11 mouse cellular contexts compared by ENCODE assay signal in the genomic region with DNA sequence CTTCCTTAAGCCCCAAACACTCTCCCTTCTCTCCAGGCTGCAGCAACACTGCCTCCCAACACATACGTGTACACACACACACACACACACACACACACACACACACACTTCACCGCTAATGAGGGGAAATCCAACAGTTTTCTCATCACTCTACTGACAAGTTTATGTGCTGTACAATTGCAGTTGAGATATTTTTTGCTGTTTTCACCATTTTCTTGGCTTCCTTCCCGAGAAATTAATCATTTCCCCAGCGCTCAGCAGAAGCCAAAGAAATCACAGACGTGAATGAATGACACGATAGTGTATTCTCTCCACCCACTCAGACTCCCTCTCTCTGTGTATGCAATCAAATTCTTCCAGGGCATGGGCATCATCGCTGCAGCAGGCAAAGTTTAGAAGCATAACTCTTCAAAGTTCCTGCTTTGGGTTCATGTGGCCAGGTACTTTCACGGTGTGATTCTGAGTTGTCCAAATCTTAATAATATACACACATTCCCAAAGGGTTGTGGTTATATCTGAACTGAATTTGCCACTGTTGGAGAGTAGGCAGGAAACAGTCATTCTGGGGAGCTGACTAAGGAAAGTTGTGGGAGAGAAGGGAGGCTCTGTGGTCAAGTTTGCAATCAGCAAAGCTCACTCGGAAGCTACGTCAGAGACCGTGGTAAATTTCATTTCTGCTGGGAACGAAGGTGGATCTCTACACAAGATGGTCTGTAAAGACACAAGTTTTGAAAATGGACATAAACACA.
DNase-seq lines count a peak whose midpoint lies in the region; ATAC-seq and TF ChIP-seq lines count a peak whose summit lies in the region.
"Had no signal": no experiment of that assay in that cellular context is flagged by ENCODE, and none has a peak within 500 bp of the region (broad histone marks: within the 10 kb centered on the region; RNA-seq: fewer than 3 reads in every experiment).

No protein-coding gene starts in this region.

- no peak for TF ChIP-seq CTCF in brain, embryonic 14.5 days (IDR thresholded peaks at IDR 0.05; ENCODE audit: borderline replicate concordance, extremely low read depth, insufficient read depth, insufficient read length)
- TF ChIP-seq CTCF in intestine, postnatal 0 days (IDR thresholded peaks at IDR 0.05; ENCODE audit: low read depth), result no peak

- H3K9me3 ChIP-seq in heart, embryonic 15.5 days (replicated peaks), result no peaks in the 10 kb centered on the region
- no peaks in the 10 kb centered on the region for H3K9me3 ChIP-seq in intestine, postnatal 0 days (ENCODE audit: control insufficient read depth)
- H3K9me3 ChIP-seq: G1E; hindbrain, embryonic 10.5 days; midbrain, embryonic 12.5 days had no signal

- DNase-seq in heart, postnatal 25 days (ENCODE audit: low spot score), result no peak
- peak; percentile 77 for DNase-seq in brain, embryonic 14.5 days (ENCODE audit: low read depth)
- DNase-seq in kidney, adult 9 months, result peak; percentile 59
- peak; percentile 11 to 21 for DNase-seq in left cerebral cortex, postnatal 36 days (ENCODE audit: low spot score in 2 of 2)
- DNase-seq in spleen, adult 18-20 months, result no peak
- DNase-seq in neural tube, embryonic 10.5 days (ENCODE audit: extremely low spot score, low spot score), result no peak

- no peak for ATAC-seq in heart, embryonic 15.5 days (replicated peaks; ENCODE audit: insufficient number of reproducible peaks, insufficient read depth, low FRiP score, low read depth)
- ATAC-seq in intestine, postnatal 0 days, result no peak

- no peak overlapping the region for H3K4me3 ChIP-seq in heart, embryonic 15.5 days
- H3K4me3 ChIP-seq in intestine, postnatal 0 days (ENCODE audit: low read depth, low read length), result no peak overlapping the region
- H3K4me3 ChIP-seq: hindbrain, embryonic 10.5 days; midbrain, embryonic 12.5 days had no signal

- TF ChIP-seq POLR2A in brain, embryonic 14.5 days (IDR thresholded peaks at IDR 0.05; ENCODE audit: borderline replicate concordance, extremely low read depth, insufficient read depth, insufficient read length, poor library complexity, severe bottlenecking), result no peak

- H3K27me3 ChIP-seq in heart, embryonic 15.5 days, result no peaks in the 10 kb centered on the region
- H3K27me3 ChIP-seq in intestine, postnatal 0 days (replicated peaks; ENCODE audit: control insufficient read depth, insufficient read depth, low read length), result no peaks in the 10 kb centered on the region
- H3K27me3 ChIP-seq: midbrain, embryonic 12.5 days had no signal

- intact Hi-C loops in heart, postnatal 25 days (cut with DNase I), result no loop called here
- intact Hi-C loops in left cerebral cortex, postnatal 36 days (cut with DNase I), result no loop called here

- H3K4me2 ChIP-seq in heart, embryonic 15.5 days, result no peak overlapping the region
- H3K4me2 ChIP-seq in intestine, postnatal 0 days (replicated peaks; ENCODE audit: low read depth), result no peak overlapping the region
- H3K4me2 ChIP-seq: midbrain, embryonic 12.5 days had no signal

- WGBS in heart, embryonic 15.5 days, result 60% methylated on average over 12 of the region's 12 CpGs
- WGBS in intestine, postnatal 0 days, result 68% methylated on average over 12 of the region's 12 CpGs

- H3K36me3 ChIP-seq in heart, embryonic 15.5 days, result no peaks in the 10 kb centered on the region
- no peaks in the 10 kb centered on the region for H3K36me3 ChIP-seq in intestine, postnatal 0 days (ENCODE audit: control insufficient read depth, insufficient read depth)
- H3K36me3 ChIP-seq: G1E; hindbrain, embryonic 10.5 days; midbrain, embryonic 12.5 days had no signal

- H3K4me1 ChIP-seq in heart, embryonic 15.5 days (replicated peaks), result no peaks in the 10 kb centered on the region
- no peaks in the 10 kb centered on the region for H3K4me1 ChIP-seq in intestine, postnatal 0 days (replicated peaks; ENCODE audit: control insufficient read depth, insufficient read depth, low read length)
- H3K4me1 ChIP-seq: hindbrain, embryonic 10.5 days; midbrain, embryonic 12.5 days had no signal

- H3K27ac ChIP-seq in heart, embryonic 15.5 days, result peak overlapping the region; percentile 37
- H3K27ac ChIP-seq in intestine, postnatal 0 days (ENCODE audit: low read depth, low read length), result no peak overlapping the region
- H3K27ac ChIP-seq: hindbrain, embryonic 10.5 days; midbrain, embryonic 12.5 days had no signal

- H3K9ac ChIP-seq in heart, embryonic 15.5 days, result no peak overlapping the region
- H3K9ac ChIP-seq in intestine, postnatal 0 days (ENCODE audit: low read depth, low read length), result no peak overlapping the region
- H3K9ac ChIP-seq: midbrain, embryonic 12.5 days had no signal

Comparison
In these comparisons a context has a peak if more than half of its experiments do, and no peak if none do; other contexts are left out.
1. DNase-seq: peak in brain, embryonic 14.5 days (single experiment), kidney, adult 9 months (single experiment) and left cerebral cortex, postnatal 36 days (2 of 2); none in heart, postnatal 25 days (single experiment), spleen, adult 18-20 months (0 of 2) and neural tube, embryonic 10.5 days (single experiment).